Mouse (Mus musculus) kidney, adult 2 months (tissue): Measurements from ENCODE around the gene Lgals7.

Experiments
- CTCF ChIP-seq: fragments of 200-500 bp; conservative IDR thresholded peaks from 2 replicates; pipeline ENCODE4 v1.5.1; 2011; ENCODE audit warnings: low read depth, mild to moderate bottlenecking, control low read depth, low read length, moderate library complexity, mixed read lengths; ENCODE audit not compliant: insufficient read depth, insufficient read length
- POLR2A ChIP-seq: fragments of 200-500 bp; IDR thresholded peaks from one replicate; pipeline ENCODE4 v1.6.1; 2011; ENCODE audit warnings: low read depth, low read length, control low read depth

- no peak for TF ChIP-seq POLR2A
- TF ChIP-seq CTCF, result no peak
Observed at GRCm38 (mm10) chr7:28816920-28817319, 46.7 kb upstream of the Lgals7 start.
